Mouse (Mus musculus) stomach, postnatal 0 days (tissue): ENCODE data around the gene Mmp14. TPM values are rescaled to one million over a fixed set of nuclear protein-coding genes. Genes with fewer than 3 reads are reported as not detected.

ENCODE experiments used
- ATAC-seq: fragments of 200-750 bp; cut with Nextera tagmentation; 2 replicates; pipeline ENCODE4 v1.8.0; 2017; ENCODE audit not compliant: low FRiP score, low TSS enrichment
- DNase-seq: peaks from one replicate; pipeline ENCODE4 v3.0.0-alpha.2; 2016; ENCODE audit warnings: low spot score
- H3K27ac ChIP-seq: fragments of 300-500 bp; sonication (generic); replicated peaks from 2 replicates; pipeline ENCODE4 v1.5.1; 2014; ENCODE audit warnings: mild to moderate bottlenecking, control low read depth
- H3K27me3 ChIP-seq: fragments of 300-500 bp; sonication (generic); 2 replicates; pipeline ENCODE4 v1.6.1; 2014; ENCODE audit warnings: low read length; ENCODE audit not compliant: control insufficient read depth, insufficient read depth
- H3K36me3 ChIP-seq: fragments of 300-500 bp; sonication (generic); 2 replicates; pipeline ENCODE4 v1.6.1; 2014; ENCODE audit warnings: low read length, mixed read lengths; ENCODE audit not compliant: control insufficient read depth, insufficient read depth
- H3K4me1 ChIP-seq: fragments of 300-500 bp; sonication (generic); replicated peaks from 2 replicates; pipeline ENCODE4 v1.6.1; 2014; ENCODE audit warnings: antibody characterized with exemption; ENCODE audit not compliant: control insufficient read depth, insufficient read depth
- H3K4me2 ChIP-seq: fragments of 300-500 bp; sonication (generic); replicated peaks from 2 replicates; pipeline ENCODE4 v1.6.1; 2014; ENCODE audit warnings: low read depth, mild to moderate bottlenecking, control low read depth, moderate library complexity
- H3K4me3 ChIP-seq: fragments of 300-500 bp; sonication (generic); 2 replicates; pipeline ENCODE4 v1.5.1; 2014; ENCODE audit warnings: low read depth, low read length, control low read depth
- H3K9ac ChIP-seq: fragments of 300-500 bp; sonication (generic); 2 replicates; pipeline ENCODE4 v1.6.1; 2014; ENCODE audit warnings: mild to moderate bottlenecking, low read length, control low read depth, mixed read lengths
- H3K9me3 ChIP-seq: fragments of 300-500 bp; sonication (generic); 2 replicates; pipeline ENCODE4 v1.6.1; 2016; ENCODE audit warnings: low read length; ENCODE audit not compliant: control insufficient read depth
- CTCF ChIP-seq: IDR thresholded peaks from 2 replicates; pipeline ENCODE4 v1.5.1; 2016; ENCODE audit warnings: antibody characterized with exemption, low read depth, mild to moderate bottlenecking, moderate library complexity
- EP300 ChIP-seq: optimal IDR thresholded peaks from 2 replicates; pipeline ENCODE3; 2016; ENCODE audit warnings: antibody characterized with exemption
- WGBS: fragments of 180-500 bp; shearing (Covaris S2); extraction: QIAGEN DNeasy Blood & Tissue Kit; methylation state at CpG from one replicate; pipeline ENCODE4 v1.1.7; 2014; 5-methylcytosine and 5-hydroxymethylcytosine counted together
- polyA plus RNA-seq: library from polyadenylated mRNA; unstranded; fragments of >200 nt; fragmentation: Nextera tagmentation; extraction: Ambion mirVana; gene quantifications from 2 replicates; pipeline ENCODE4 v1.2.1, GENCODE M21; 2015

Gene Mmp14
- polyA plus RNA-seq, 1 experiment from 2014 or later = 63.9 TPM

GRCm38 (mm10) chr14:54433941-54434531, 2.6 kb downstream of the Mmp14 start:
- Histone ChIP-seq H3K4me1 (peaks cover 19% of the 10 kb centered on the region), H3K9ac (peak overlapping the region; percentile 96), H3K27me3 (no peaks in the 10 kb centered on the region), H3K27ac (peak overlapping the region; percentile 98), H3K4me3 (peak overlapping the region; percentile 88), H3K9me3 (no peaks in the 10 kb centered on the region), H3K4me2 (peak overlapping the region; percentile 77), H3K36me3 (peaks cover 7% of the 10 kb centered on the region)
- TF ChIP-seq EP300 (no peak), CTCF (no peak)
- DNase-seq (peak; percentile 68), ATAC-seq (peak; percentile 48)
- WGBS = 26% methylated on average over 12 of the region's 12 CpGs

- peaks cover 20% of the 10 kb centered on the region for H3K36me3 ChIP-seq
- DNase-seq (no peak), ATAC-seq (no peak)
- 0 out of 2 replicates have a peak overlapping the region, but pooled peaks have one; percentile 77 for H3K4me2 ChIP-seq
- no peak overlapping the region for H3K9ac ChIP-seq
- no peak overlapping the region for H3K27ac ChIP-seq
- H3K4me1 ChIP-seq = peaks cover 12% of the 10 kb centered on the region
- H3K27me3 ChIP-seq = no peaks in the 10 kb centered on the region
- H3K9me3 ChIP-seq = no peaks in the 10 kb centered on the region
- WGBS = 78% methylated on average over 11 of the region's 11 CpGs
- TF ChIP-seq EP300 (no peak), CTCF (no peak)
- H3K4me3 ChIP-seq = no peak overlapping the region
These were observed 3.9 kb downstream of the Mmp14 start for GRCm38 (mm10) chr14:54435194-54435918.

- Histone ChIP-seq H3K4me3 (no peak overlapping the region), H3K27me3 (no peaks in the 10 kb centered on the region), H3K4me1 (peaks cover 3% of the 10 kb centered on the region; the same call in 1 of the 2 replicates), H3K27ac (no peak overlapping the region), H3K4me2 (no peak overlapping the region), H3K9ac (no peak overlapping the region), H3K36me3 (peaks cover 27% of the 10 kb centered on the region), H3K9me3 (no peaks in the 10 kb centered on the region)
- no peak for TF ChIP-seq CTCF
- no peak for TF ChIP-seq EP300
- DNase-seq = no peak
- no peak for ATAC-seq
- 85% methylated on average over 12 of the region's 12 CpGs for WGBS
These were observed 7.7 kb downstream of the Mmp14 start for GRCm38 (mm10) chr14:54439155-54439554.

- DNase-seq (no peak), ATAC-seq (no peak)
- WGBS = 66% methylated on average over 7 of the region's 7 CpGs
- Histone ChIP-seq H3K9me3 (no peaks in the 10 kb centered on the region), H3K27me3 (no peaks in the 10 kb centered on the region), H3K4me1 (peaks cover 1% of the 10 kb centered on the region; the same call in 1 of the 2 replicates), H3K36me3 (peaks cover 27% of the 10 kb centered on the region), H3K4me2 (no peak overlapping the region), H3K4me3 (no peak overlapping the region), H3K9ac (no peak overlapping the region), H3K27ac (no peak overlapping the region)
- TF ChIP-seq EP300 = no peak
These were observed 8.2 kb downstream of the Mmp14 start for GRCm38 (mm10) chr14:54439610-54440009.

GRCm38 (mm10) chr14:54440538-54440937, 9.1 kb downstream of the Mmp14 start:
- peaks cover 27% of the 10 kb centered on the region for H3K36me3 ChIP-seq
- no peak for TF ChIP-seq EP300
- TF ChIP-seq CTCF = no peak
- H3K4me2 ChIP-seq = no peak overlapping the region
- no peaks in the 10 kb centered on the region for H3K4me1 ChIP-seq
- H3K4me3 ChIP-seq = no peak overlapping the region
- 89% methylated on average over 14 of the region's 14 CpGs for WGBS
- no peak for DNase-seq
- no peak overlapping the region for H3K9ac ChIP-seq
- ATAC-seq = no peak
- H3K27ac ChIP-seq = no peak overlapping the region
- H3K27me3 ChIP-seq = no peaks in the 10 kb centered on the region
- H3K9me3 ChIP-seq = no peaks in the 10 kb centered on the region

- 75% methylated on average over 4 of the region's 4 CpGs for WGBS
- peaks cover 24% of the 10 kb centered on the region for H3K36me3 ChIP-seq
- TF ChIP-seq EP300 = no peak
- no peak for TF ChIP-seq CTCF
These were observed 10.0 kb downstream of the Mmp14 start for GRCm38 (mm10) chr14:54441365-54441764.

More at GRCm38 (mm10) chr14:54441365-54441764, 10.0 kb downstream of the Mmp14 start:
- no peak overlapping the region for H3K4me2 ChIP-seq
- DNase-seq (no peak), ATAC-seq (no peak)
- H3K4me3 ChIP-seq = no peak overlapping the region
- no peaks in the 10 kb centered on the region for H3K4me1 ChIP-seq
- H3K27me3 ChIP-seq = no peaks in the 10 kb centered on the region
- no peak overlapping the region for H3K9ac ChIP-seq
- no peak overlapping the region; the same call in 1 of the 2 replicates for H3K27ac ChIP-seq
- H3K9me3 ChIP-seq = no peaks in the 10 kb centered on the region
